Mouse (Mus musculus): Measurements from ENCODE around the gene Vps9d1. TPM values are rescaled to one million over a fixed set of nuclear protein-coding genes. Genes with fewer than 3 reads are reported as not detected.

Gene Vps9d1
- polyA plus RNA-seq, 1 experiment from 2014 or later, result 40.3 TPM

DNA sequence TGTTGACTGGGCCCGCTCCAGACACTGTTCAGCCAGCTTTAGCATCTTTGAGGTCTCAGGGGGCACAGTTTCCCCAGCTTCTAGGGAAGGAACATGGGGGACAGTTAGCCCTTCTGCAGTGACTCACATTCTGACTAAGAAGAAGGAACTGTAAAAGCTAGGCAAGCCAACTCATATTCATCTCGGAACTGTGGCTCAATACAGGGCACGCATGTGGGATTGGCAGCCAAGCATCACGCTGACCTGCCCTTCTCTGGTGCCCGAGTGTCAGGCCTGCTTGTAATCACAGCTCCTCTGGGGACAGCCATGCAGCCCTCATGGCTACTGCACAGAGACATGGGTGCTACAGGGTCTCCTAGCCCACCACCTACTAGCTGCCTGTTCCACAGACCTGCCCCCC, 3.2 kb downstream of the Vps9d1 start:
- H3K9ac ChIP-seq, result no peak overlapping the region
- H3K4me1 ChIP-seq, result peaks cover 23% of the 10 kb centered on the region
- no peak overlapping the region for H3K4me2 ChIP-seq (replicated peaks)
- peaks cover 54% of the 10 kb centered on the region for H3K36me3 ChIP-seq
- no peak for ATAC-seq (ENCODE audit: low FRiP score, low read depth)
- no peaks in the 10 kb centered on the region for H3K9me3 ChIP-seq
- 97% methylated on average over 5 of the region's 5 CpGs for WGBS
- H3K4me3 ChIP-seq, result no peak overlapping the region
- H3K27ac ChIP-seq, result no peak overlapping the region
- no peaks in the 10 kb centered on the region for H3K27me3 ChIP-seq (replicated peaks)

GRCm38 (mm10) chr8:123248596-123248995, 5.6 kb downstream of the Vps9d1 start:
- Histone ChIP-seq H3K4me2 (replicated peaks) (no peak overlapping the region), H3K4me3 (no peak overlapping the region), H3K27ac (no peak overlapping the region), H3K9me3 (no peaks in the 10 kb centered on the region), H3K27me3 (replicated peaks) (no peaks in the 10 kb centered on the region), H3K36me3 (peaks cover 78% of the 10 kb centered on the region), H3K9ac (no peak overlapping the region), H3K4me1 (peaks cover 10% of the 10 kb centered on the region)
- no peak for ATAC-seq (ENCODE audit: low FRiP score, low read depth)
- WGBS, result 93% methylated on average over 8 of the region's 8 CpGs

DNA sequence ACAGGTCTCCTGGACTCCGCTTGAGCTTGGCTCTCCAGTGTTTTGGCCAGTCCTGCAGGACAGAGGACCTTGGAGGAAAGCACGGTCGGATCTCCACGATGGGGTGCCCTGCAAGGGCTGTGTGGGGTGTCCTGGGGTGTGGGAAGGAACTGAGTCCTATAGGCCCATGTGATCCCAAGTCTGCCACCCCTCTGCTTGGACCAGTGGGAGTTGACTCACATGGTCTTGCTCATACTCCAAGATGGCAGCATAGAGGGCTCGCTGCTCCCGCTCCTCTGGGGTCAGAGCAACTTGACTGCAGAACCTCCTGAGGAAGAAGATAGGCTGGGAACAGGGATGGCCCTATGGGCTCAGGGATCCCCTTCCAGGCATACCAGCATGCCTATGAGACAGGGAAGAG, 6.4 kb downstream of the Vps9d1 start:
- ATAC-seq (ENCODE audit: low FRiP score, low read depth), result no peak
- no peak overlapping the region for H3K9ac ChIP-seq
- H3K4me3 ChIP-seq, result no peak overlapping the region
- H3K9me3 ChIP-seq, result no peaks in the 10 kb centered on the region
- H3K27ac ChIP-seq, result no peak overlapping the region
- H3K27me3 ChIP-seq (replicated peaks), result no peaks in the 10 kb centered on the region
- H3K4me2 ChIP-seq (replicated peaks), result no peak overlapping the region
- peaks cover 86% of the 10 kb centered on the region for H3K36me3 ChIP-seq
- WGBS, result 98% methylated on average over 6 of the region's 6 CpGs
- peaks cover 4% of the 10 kb centered on the region; the same call in 1 of the 2 replicates for H3K4me1 ChIP-seq

- 92% methylated on average over 12 of the region's 12 CpGs for WGBS
- no peak for ATAC-seq (ENCODE audit: low FRiP score, low read depth)
- Histone ChIP-seq H3K27ac (no peak overlapping the region), H3K27me3 (replicated peaks) (no peaks in the 10 kb centered on the region), H3K36me3 (peaks cover 81% of the 10 kb centered on the region), H3K4me3 (no peak overlapping the region), H3K9me3 (no peaks in the 10 kb centered on the region), H3K4me2 (replicated peaks) (no peak overlapping the region), H3K9ac (no peak overlapping the region), H3K4me1 (no peaks in the 10 kb centered on the region)
These were observed 8.6 kb downstream of the Vps9d1 start for GRCm38 (mm10) chr8:123245543-123245942.

DNA sequence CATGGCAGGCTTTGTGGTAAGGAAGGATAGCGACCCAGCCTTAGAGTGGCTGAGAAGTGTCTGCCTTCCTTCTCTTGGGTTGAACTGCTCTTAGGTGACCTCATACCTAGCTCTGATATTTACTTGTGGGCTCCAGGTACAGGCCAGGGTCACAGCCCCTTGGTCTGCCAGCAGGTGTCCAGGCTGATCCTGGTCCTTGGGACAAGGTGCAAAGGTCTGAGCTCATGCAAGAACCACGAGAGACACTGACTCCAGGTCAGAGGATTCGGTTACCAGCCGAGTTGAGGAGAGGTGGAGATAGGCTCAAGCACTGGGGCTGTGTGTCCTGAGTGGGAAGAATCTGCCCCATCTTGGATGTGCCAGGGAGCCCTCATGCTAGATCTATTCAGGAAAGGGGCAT, 9.8 kb downstream of the Vps9d1 start:
- Histone ChIP-seq H3K4me3 (no peak overlapping the region), H3K9ac (no peak overlapping the region), H3K9me3 (no peaks in the 10 kb centered on the region), H3K27ac (no peak overlapping the region), H3K4me2 (replicated peaks) (no peak overlapping the region), H3K36me3 (peaks cover 71% of the 10 kb centered on the region), H3K27me3 (replicated peaks) (no peaks in the 10 kb centered on the region), H3K4me1 (no peaks in the 10 kb centered on the region)
- 90% methylated on average over 4 of the region's 4 CpGs for WGBS
- no peak for ATAC-seq (ENCODE audit: low FRiP score, low read depth)

GRCm38 (mm10) chr8:123243053-123243452, 11.1 kb downstream of the Vps9d1 start:
- no peaks in the 10 kb centered on the region for H3K4me1 ChIP-seq
- peaks cover 57% of the 10 kb centered on the region for H3K36me3 ChIP-seq
- no peaks in the 10 kb centered on the region for H3K27me3 ChIP-seq (replicated peaks)
- H3K9me3 ChIP-seq, result no peaks in the 10 kb centered on the region
- ATAC-seq (ENCODE audit: low FRiP score, low read depth), result no peak
- no peak overlapping the region for H3K4me3 ChIP-seq
- WGBS, result 73% methylated on average over 11 of the region's 11 CpGs
- H3K9ac ChIP-seq, result no peak overlapping the region
- H3K4me2 ChIP-seq (replicated peaks), result no peak overlapping the region
- H3K27ac ChIP-seq, result no peak overlapping the region

GRCm38 (mm10) chr8:123242107-123242923, 11.8 kb downstream of the Vps9d1 start:
- H3K4me2 ChIP-seq (replicated peaks), result no peak overlapping the region
- no peak overlapping the region for H3K4me3 ChIP-seq
- ATAC-seq (ENCODE audit: low FRiP score, low read depth), result no peak
- peaks cover under 1% of the 10 kb centered on the region; the same call in 1 of the 2 replicates for H3K27me3 ChIP-seq (replicated peaks)
- H3K9me3 ChIP-seq, result no peaks in the 10 kb centered on the region
- 84% methylated on average over 7 of the region's 7 CpGs for WGBS
- H3K27ac ChIP-seq, result no peak overlapping the region
- no peak overlapping the region for H3K9ac ChIP-seq
- H3K4me1 ChIP-seq, result no peaks in the 10 kb centered on the region
- peaks cover 50% of the 10 kb centered on the region for H3K36me3 ChIP-seq

- Histone ChIP-seq H3K36me3 (peaks cover 21% of the 10 kb centered on the region), H3K9me3 (no peaks in the 10 kb centered on the region), H3K4me1 (peaks cover 18% of the 10 kb centered on the region), H3K4me3 (no peak overlapping the region), H3K27ac (no peak overlapping the region), H3K27me3 (replicated peaks) (peaks cover 19% of the 10 kb centered on the region), H3K4me2 (replicated peaks) (no peak overlapping the region), H3K9ac (no peak overlapping the region)
- ATAC-seq (ENCODE audit: low FRiP score, low read depth), result no peak
- WGBS, result 89% methylated on average over 10 of the region's 10 CpGs
These were observed 14.8 kb downstream of the Vps9d1 start for GRCm38 (mm10) chr8:123239398-123239797.

GRCm38 (mm10) chr8:123235520-123236497, 18.3 kb downstream of the Vps9d1 start, which contains the start of gene Spata2l:
Gene Spata2l, minus strand, starts transcription at chr8:123236233.
- Histone ChIP-seq H3K4me1 (peaks cover 27% of the 10 kb centered on the region), H3K9ac (peak within 1 kb of the TSS; percentile 64), H3K27ac (no peak within 1 kb of the TSS), H3K36me3 (no peaks in the 10 kb centered on the region), H3K9me3 (no peaks in the 10 kb centered on the region), H3K4me3 (peak within 1 kb of the TSS; percentile 44), H3K4me2 (replicated peaks) (peak within 1 kb of the TSS; percentile 78), H3K27me3 (replicated peaks) (peaks cover 38% of the 10 kb centered on the region)
- 2% methylated on average over 57 of the region's 57 CpGs for WGBS
- ATAC-seq (ENCODE audit: low FRiP score, low read depth), result peak; percentile 71

- H3K27ac ChIP-seq, result no peak overlapping the region
- H3K4me3 ChIP-seq, result peak overlapping the region; percentile 44
- H3K36me3 ChIP-seq, result peaks cover 4% of the 10 kb centered on the region; the same call in 1 of the 2 replicates
- H3K9ac ChIP-seq, result peak overlapping the region; percentile 64; the same call in 1 of the 2 replicates
- peaks cover 27% of the 10 kb centered on the region for H3K4me1 ChIP-seq
- peaks cover 38% of the 10 kb centered on the region for H3K27me3 ChIP-seq (replicated peaks)
- H3K9me3 ChIP-seq, result no peaks in the 10 kb centered on the region
- 33% methylated on average over 13 of the region's 13 CpGs for WGBS
- H3K4me2 ChIP-seq (replicated peaks), result peak overlapping the region; percentile 78
- ATAC-seq (ENCODE audit: low FRiP score, low read depth), result no peak
These were observed 19.1 kb downstream of the Vps9d1 start for GRCm38 (mm10) chr8:123234918-123235519.

DNA sequence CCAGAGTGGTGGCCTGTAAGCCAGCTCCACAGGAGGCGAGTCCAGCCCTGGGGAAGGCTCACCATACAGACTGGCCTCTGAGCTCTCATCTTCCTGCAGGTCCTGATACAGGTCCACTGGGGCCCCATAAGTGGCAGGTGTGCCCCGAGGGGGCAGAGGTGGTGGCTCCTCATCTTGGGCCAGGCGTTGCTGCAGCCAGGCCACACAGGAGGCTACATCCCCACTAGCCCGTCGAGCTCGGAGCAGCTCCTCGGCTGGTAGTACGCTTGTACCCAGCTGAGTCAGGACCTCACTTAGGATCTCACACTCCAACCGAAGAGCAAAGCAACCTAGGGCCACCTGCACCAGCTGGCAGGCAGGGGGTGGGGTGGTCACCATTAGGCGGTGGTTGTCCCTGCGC, 20.4 kb downstream of the Vps9d1 start:
- Histone ChIP-seq H3K4me3 (no peak overlapping the region), H3K4me2 (replicated peaks) (no peak overlapping the region), H3K36me3 (peaks cover 12% of the 10 kb centered on the region), H3K27ac (no peak overlapping the region), H3K9ac (no peak overlapping the region), H3K9me3 (no peaks in the 10 kb centered on the region), H3K4me1 (peaks cover 27% of the 10 kb centered on the region), H3K27me3 (replicated peaks) (peaks cover 38% of the 10 kb centered on the region)
- no peak for ATAC-seq (ENCODE audit: low FRiP score, low read depth)
- 76% methylated on average over 11 of the region's 11 CpGs for WGBS

GRCm38 (mm10) chr8:123233300-123233699, 20.8 kb downstream of the Vps9d1 start:
- no peak overlapping the region for H3K4me3 ChIP-seq
- WGBS, result 59% methylated on average over 13 of the region's 13 CpGs
- peaks cover 27% of the 10 kb centered on the region for H3K4me1 ChIP-seq
- no peak overlapping the region for H3K27ac ChIP-seq
- peaks cover 38% of the 10 kb centered on the region for H3K27me3 ChIP-seq (replicated peaks)
- no peaks in the 10 kb centered on the region for H3K9me3 ChIP-seq
- H3K4me2 ChIP-seq (replicated peaks), result no peak overlapping the region; the same call in 1 of the 2 replicates
- no peak overlapping the region for H3K9ac ChIP-seq
- peaks cover 17% of the 10 kb centered on the region for H3K36me3 ChIP-seq
- ATAC-seq (ENCODE audit: low FRiP score, low read depth), result no peak
